Mouse (Mus musculus): ENCODE results near the gene Txnl4b. TPM values are rescaled to one million over a fixed set of nuclear protein-coding genes. Genes with fewer than 3 reads are reported as not detected.
A peak's percentile ranks its signal among the peaks of the same experiment; 100 is the strongest.

Txnl4b gene
- polyA plus RNA-seq, 1 experiment from 2014 or later: 23.6 TPM

DNA sequence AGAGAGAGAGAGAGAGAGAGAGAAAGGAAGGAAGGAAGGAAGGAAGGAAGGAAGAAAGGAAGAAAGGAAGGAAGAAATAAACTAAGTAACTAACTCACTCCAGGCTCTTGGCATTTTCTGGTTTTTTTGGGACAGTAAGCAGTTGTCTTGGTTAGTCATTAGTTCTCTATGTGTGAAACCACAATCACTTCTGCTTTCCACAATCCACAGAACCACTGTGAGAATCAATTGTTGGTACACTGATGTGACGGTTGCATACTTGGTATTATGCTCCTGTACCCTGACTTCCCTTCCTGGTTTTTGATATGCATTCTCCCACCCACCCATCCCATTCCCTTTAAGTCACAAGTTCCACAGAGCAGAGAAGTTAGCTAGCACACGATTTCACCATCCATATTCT is 1.8 kb upstream of the Txnl4b start:
- 61% methylated on average over 2 of the region's 2 CpGs for WGBS
- Histone ChIP-seq H3K9me3 (ENCODE audit: control insufficient read depth, low read length) (no peaks in the 10 kb centered on the region), H3K36me3 (ENCODE audit: control insufficient read depth, insufficient read depth, low read length) (peaks cover 33% of the 10 kb centered on the region), H3K4me1 (replicated peaks; ENCODE audit: control insufficient read depth, insufficient read depth, low read length) (peaks cover 9% of the 10 kb centered on the region), H3K27me3 (replicated peaks; ENCODE audit: control insufficient read depth, insufficient read depth, low read length) (no peaks in the 10 kb centered on the region), H3K9ac (ENCODE audit: low read depth, low read length) (no peak overlapping the region), H3K4me2 (peak overlapping the region; percentile 70), H3K4me3 (ENCODE audit: low read depth, low read length) (peak overlapping the region; percentile 97), H3K27ac (ENCODE audit: low read depth, low read length) (no peak overlapping the region)
- ATAC-seq (replicated peaks; ENCODE audit: low FRiP score) (no peak), DNase-seq (ENCODE audit: low spot score) (no peak)

DNA sequence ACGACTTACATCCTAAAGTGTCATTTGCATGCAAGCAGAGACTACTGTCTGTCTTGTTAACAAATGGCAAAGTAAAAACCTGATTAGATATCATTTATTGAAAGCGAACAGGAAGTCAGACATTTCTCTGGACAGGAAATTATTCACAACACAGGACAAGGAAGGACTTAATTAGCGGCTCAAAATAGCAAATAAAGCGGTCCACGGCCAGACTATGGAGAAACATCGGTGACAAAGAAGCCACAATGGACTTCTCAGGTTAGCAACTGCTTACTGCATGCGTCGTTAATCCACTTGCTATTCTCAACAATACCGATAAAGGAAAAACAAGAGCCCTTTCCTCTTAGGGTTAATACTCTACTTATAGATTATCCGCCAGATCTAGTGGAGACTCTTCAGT is 926 bp upstream of the Txnl4b start:
- no peaks in the 10 kb centered on the region for H3K27me3 ChIP-seq (replicated peaks; ENCODE audit: control insufficient read depth, insufficient read depth, low read length)
- peaks cover 24% of the 10 kb centered on the region for H3K36me3 ChIP-seq (ENCODE audit: control insufficient read depth, insufficient read depth, low read length)
- 3% methylated on average over 10 of the region's 10 CpGs for WGBS
- peaks cover 9% of the 10 kb centered on the region for H3K4me1 ChIP-seq (replicated peaks; ENCODE audit: control insufficient read depth, insufficient read depth, low read length)
- ATAC-seq (replicated peaks; ENCODE audit: low FRiP score) (no peak), DNase-seq (ENCODE audit: low spot score) (no peak)
- peak overlapping the region; percentile 97 for H3K4me3 ChIP-seq (ENCODE audit: low read depth, low read length)
- peak overlapping the region; percentile 90 for H3K27ac ChIP-seq (ENCODE audit: low read depth, low read length)
- peak overlapping the region; percentile 96 for H3K9ac ChIP-seq (ENCODE audit: low read depth, low read length)
- peak overlapping the region; percentile 70 for H3K4me2 ChIP-seq
- H3K9me3 ChIP-seq (ENCODE audit: control insufficient read depth, low read length): no peaks in the 10 kb centered on the region

DNA sequence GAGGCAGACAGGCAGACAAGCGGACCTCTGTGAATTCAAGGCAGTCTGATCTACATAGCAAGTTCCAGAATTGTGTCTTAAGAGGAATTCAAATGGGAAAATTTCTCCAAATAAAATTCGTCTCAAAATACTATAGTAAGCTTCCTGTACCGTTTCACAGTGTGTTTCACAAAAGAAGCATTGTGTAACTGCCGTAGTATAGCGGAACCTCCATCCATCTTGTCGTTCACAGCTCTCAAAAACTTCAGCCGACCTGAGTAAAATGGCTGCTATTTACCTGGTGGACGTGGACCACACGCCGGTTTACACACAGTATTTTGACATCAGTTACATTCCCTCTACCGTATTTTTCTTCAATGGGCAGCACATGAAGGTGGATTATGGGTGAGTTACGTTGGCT is 5.4 kb downstream of the Txnl4b start:
- Histone ChIP-seq H3K27me3 (replicated peaks; ENCODE audit: control insufficient read depth, insufficient read depth, low read length) (no peaks in the 10 kb centered on the region), H3K36me3 (ENCODE audit: control insufficient read depth, insufficient read depth, low read length) (0 out of 2 replicates have a peak, but pooled peaks cover 3% of the 10 kb centered on the region), H3K4me3 (ENCODE audit: low read depth, low read length) (no peak overlapping the region), H3K9me3 (ENCODE audit: control insufficient read depth, low read length) (no peaks in the 10 kb centered on the region), H3K9ac (ENCODE audit: low read depth, low read length) (no peak overlapping the region), H3K4me1 (replicated peaks; ENCODE audit: control insufficient read depth, insufficient read depth, low read length) (peaks cover 6% of the 10 kb centered on the region; the same call in 1 of the 2 replicates), H3K4me2 (no peak overlapping the region), H3K27ac (ENCODE audit: low read depth, low read length) (no peak overlapping the region)
- no peak for DNase-seq (ENCODE audit: low spot score)
- WGBS: 92% methylated on average over 12 of the region's 12 CpGs
- no peak for ATAC-seq (replicated peaks; ENCODE audit: low FRiP score)

DNA sequence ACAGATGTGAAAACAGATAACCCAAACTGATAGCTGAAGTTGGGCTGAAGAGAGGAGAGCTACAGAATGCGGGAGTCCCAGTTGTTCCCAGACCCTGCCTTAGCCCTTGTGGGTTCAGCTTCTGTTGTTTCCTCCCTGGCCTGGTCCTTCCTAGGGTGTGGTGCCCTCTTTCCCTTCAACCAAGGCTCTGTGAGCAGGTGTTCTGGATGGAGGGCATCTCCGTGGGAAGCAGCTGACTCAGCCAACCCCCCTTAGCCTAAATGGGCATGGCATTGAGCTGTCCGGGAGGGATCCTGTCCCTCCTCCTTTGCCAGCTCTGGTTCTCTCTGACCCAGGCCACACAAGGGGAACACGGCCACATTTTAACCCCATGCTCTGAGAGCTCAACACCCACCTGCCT is 10.6 kb downstream of the Txnl4b start:
- DNase-seq (ENCODE audit: low spot score) (no peak), ATAC-seq (replicated peaks; ENCODE audit: low FRiP score) (no peak)
- Histone ChIP-seq H3K4me2 (no peak overlapping the region), H3K27ac (ENCODE audit: low read depth, low read length) (no peak overlapping the region), H3K4me3 (ENCODE audit: low read depth, low read length) (no peak overlapping the region), H3K27me3 (replicated peaks; ENCODE audit: control insufficient read depth, insufficient read depth, low read length) (no peaks in the 10 kb centered on the region), H3K36me3 (ENCODE audit: control insufficient read depth, insufficient read depth, low read length) (no peaks in the 10 kb centered on the region), H3K4me1 (replicated peaks; ENCODE audit: control insufficient read depth, insufficient read depth, low read length) (no peaks in the 10 kb centered on the region), H3K9me3 (ENCODE audit: control insufficient read depth, low read length) (no peaks in the 10 kb centered on the region), H3K9ac (ENCODE audit: low read depth, low read length) (no peak overlapping the region)
- 75% methylated on average over 4 of the region's 4 CpGs for WGBS

DNA sequence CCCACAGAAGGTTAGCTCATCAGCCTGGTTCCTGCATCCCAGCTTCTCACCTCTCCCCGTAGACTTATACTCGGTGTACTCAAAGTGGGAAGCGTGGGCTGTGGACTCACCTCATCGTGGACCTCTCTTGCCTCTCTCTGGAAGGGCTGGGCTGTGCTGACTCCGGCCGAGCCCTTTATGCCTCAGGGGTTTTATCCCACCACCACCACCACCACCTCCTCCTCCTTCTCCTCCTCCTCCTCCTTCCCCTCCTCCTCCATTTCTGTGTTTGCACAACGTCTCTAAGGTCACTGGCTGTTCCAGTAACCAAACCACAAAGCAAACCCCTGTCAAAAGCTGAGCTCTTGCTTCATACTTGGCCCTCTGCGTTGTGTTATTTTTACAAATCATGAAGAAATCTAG is 13.2 kb downstream of the Txnl4b start, which contains the start of gene Hp:
Hp (minus strand) TSS at position 273 of the 402 bp plus-strand sequence.
- no peaks in the 10 kb centered on the region for H3K9me3 ChIP-seq (ENCODE audit: control insufficient read depth, low read length)
- no peak within 1 kb of the TSS for H3K27ac ChIP-seq (ENCODE audit: low read depth, low read length)
- 48% methylated on average over 8 of the region's 8 CpGs for WGBS
- H3K4me3 ChIP-seq (ENCODE audit: low read depth, low read length): no peak within 1 kb of the TSS
- no peak within 1 kb of the TSS for H3K4me2 ChIP-seq
- no peak for ATAC-seq (replicated peaks; ENCODE audit: low FRiP score)
- H3K9ac ChIP-seq (ENCODE audit: low read depth, low read length): no peak within 1 kb of the TSS
- no peaks in the 10 kb centered on the region for H3K4me1 ChIP-seq (replicated peaks; ENCODE audit: control insufficient read depth, insufficient read depth, low read length)
- DNase-seq (ENCODE audit: low spot score): no peak
- no peaks in the 10 kb centered on the region for H3K27me3 ChIP-seq (replicated peaks; ENCODE audit: control insufficient read depth, insufficient read depth, low read length)
- H3K36me3 ChIP-seq (ENCODE audit: control insufficient read depth, insufficient read depth, low read length): no peaks in the 10 kb centered on the region

DNA sequence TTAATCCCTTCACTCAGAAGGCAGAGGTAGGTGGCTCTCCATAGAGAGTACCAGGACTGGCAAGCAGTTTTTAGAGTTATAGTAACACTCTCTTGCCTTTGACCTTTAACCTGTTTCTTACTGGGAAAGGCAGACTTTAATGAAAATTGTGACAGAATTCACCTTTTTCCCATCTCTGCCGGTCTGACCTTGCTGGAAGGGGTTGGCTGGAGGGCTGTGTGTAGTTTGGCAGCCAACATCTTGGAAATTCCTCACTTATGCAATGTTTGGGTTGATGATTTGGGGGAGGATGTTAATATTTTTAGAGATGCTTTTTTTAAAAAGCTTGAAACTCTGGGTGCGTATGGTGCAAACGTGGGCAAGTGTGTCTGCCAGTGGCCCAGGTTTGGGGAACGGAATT is 18.6 kb downstream of the Txnl4b start:
- DNase-seq (ENCODE audit: low spot score): no peak
- Histone ChIP-seq H3K27me3 (replicated peaks; ENCODE audit: control insufficient read depth, insufficient read depth, low read length) (no peaks in the 10 kb centered on the region), H3K36me3 (ENCODE audit: control insufficient read depth, insufficient read depth, low read length) (no peaks in the 10 kb centered on the region), H3K4me1 (replicated peaks; ENCODE audit: control insufficient read depth, insufficient read depth, low read length) (no peaks in the 10 kb centered on the region), H3K27ac (ENCODE audit: low read depth, low read length) (no peak overlapping the region), H3K9me3 (ENCODE audit: control insufficient read depth, low read length) (no peaks in the 10 kb centered on the region), H3K9ac (ENCODE audit: low read depth, low read length) (no peak overlapping the region), H3K4me2 (no peak overlapping the region), H3K4me3 (ENCODE audit: low read depth, low read length) (no peak overlapping the region)
- WGBS: 76% methylated on average over 4 of the region's 4 CpGs
- ATAC-seq (replicated peaks; ENCODE audit: low FRiP score): no peak

DNA sequence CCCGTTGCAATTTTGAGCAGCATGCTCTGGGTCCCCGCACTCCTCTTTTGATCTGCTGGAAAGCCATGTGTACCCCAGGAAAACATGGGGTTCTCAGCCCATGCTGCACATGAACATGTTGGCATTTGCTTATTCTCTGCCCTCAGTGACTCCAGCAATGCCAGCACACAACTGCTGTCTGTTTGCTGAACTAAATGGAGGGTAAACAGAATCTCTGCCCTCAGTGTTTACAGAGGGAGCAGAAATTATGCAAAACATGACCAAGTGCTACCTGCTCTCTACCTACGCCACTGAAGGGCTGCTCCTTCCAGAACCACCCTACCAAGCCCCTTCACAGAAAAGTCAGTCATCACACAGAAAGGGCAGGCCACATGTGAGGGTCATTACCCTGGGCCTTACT is 19.1 kb downstream of the Txnl4b start:
- no peaks in the 10 kb centered on the region for H3K27me3 ChIP-seq (replicated peaks; ENCODE audit: control insufficient read depth, insufficient read depth, low read length)
- ATAC-seq (replicated peaks; ENCODE audit: low FRiP score): no peak
- H3K27ac ChIP-seq (ENCODE audit: low read depth, low read length): no peak overlapping the region
- no peaks in the 10 kb centered on the region for H3K4me1 ChIP-seq (replicated peaks; ENCODE audit: control insufficient read depth, insufficient read depth, low read length)
- H3K9ac ChIP-seq (ENCODE audit: low read depth, low read length): no peak overlapping the region
- no peak overlapping the region for H3K4me3 ChIP-seq (ENCODE audit: low read depth, low read length)
- DNase-seq (ENCODE audit: low spot score): no peak
- no peak overlapping the region for H3K4me2 ChIP-seq
- H3K9me3 ChIP-seq (ENCODE audit: control insufficient read depth, low read length): no peaks in the 10 kb centered on the region
- 78% methylated on average over 3 of the region's 3 CpGs for WGBS
- H3K36me3 ChIP-seq (ENCODE audit: control insufficient read depth, insufficient read depth, low read length): no peaks in the 10 kb centered on the region

DNA sequence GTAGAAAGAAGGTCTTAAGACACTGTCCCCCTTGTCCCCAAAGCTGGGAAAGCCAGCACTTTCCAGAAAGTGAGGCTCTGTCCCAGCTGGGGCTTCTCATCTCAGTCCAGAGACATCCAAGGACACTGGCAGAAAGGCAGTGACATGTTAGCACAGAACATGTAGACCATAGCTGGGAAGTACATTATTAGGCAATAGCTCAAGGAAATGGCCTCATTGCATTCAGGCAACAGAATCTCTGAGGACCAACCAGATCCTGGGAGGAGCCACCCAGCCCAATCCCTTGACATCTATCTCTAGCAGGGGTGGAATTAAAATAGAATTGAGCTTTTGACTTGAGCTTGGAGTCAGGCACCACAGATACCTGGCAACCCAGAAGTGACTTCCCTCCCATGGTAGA is 20.0 kb downstream of the Txnl4b start:
- Histone ChIP-seq H3K9ac (ENCODE audit: low read depth, low read length) (no peak overlapping the region), H3K4me1 (replicated peaks; ENCODE audit: control insufficient read depth, insufficient read depth, low read length) (no peaks in the 10 kb centered on the region), H3K36me3 (ENCODE audit: control insufficient read depth, insufficient read depth, low read length) (no peaks in the 10 kb centered on the region), H3K9me3 (ENCODE audit: control insufficient read depth, low read length) (no peaks in the 10 kb centered on the region), H3K4me2 (no peak overlapping the region), H3K4me3 (ENCODE audit: low read depth, low read length) (no peak overlapping the region), H3K27me3 (replicated peaks; ENCODE audit: control insufficient read depth, insufficient read depth, low read length) (no peaks in the 10 kb centered on the region), H3K27ac (ENCODE audit: low read depth, low read length) (no peak overlapping the region)
- no peak for ATAC-seq (replicated peaks; ENCODE audit: low FRiP score)
- DNase-seq (ENCODE audit: low spot score): no peak

DNA sequence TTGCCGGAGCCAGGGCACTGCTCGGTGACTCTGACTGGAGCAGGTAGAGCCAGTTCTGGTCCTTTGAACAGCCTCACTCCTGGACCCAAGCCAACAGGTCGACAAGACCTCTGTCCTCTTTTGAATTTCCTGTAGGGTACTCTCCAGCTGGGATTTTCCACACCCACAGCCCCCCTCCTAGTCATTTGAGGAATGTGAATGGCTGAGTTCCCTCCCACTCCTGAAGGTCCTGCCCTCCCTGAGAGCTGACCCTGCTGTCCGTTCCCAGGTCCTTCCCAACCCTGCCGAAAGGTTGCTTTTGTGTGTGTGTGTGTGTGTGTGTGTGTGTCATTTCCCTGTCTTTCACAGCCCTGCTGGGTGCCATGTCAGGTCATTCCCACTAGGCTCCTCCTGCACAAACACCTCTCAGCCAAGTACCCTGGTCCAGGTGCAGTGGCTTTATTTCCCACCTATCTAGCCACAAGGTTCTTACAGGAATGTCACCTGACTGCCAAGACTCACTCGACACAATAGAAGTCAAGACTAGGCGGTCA is 21.3 kb downstream of the Txnl4b start:
- H3K4me1 ChIP-seq (replicated peaks; ENCODE audit: control insufficient read depth, insufficient read depth, low read length): no peaks in the 10 kb centered on the region
- DNase-seq (ENCODE audit: low spot score) (no peak), ATAC-seq (replicated peaks; ENCODE audit: low FRiP score) (no peak)
- no peaks in the 10 kb centered on the region for H3K9me3 ChIP-seq (ENCODE audit: control insufficient read depth, low read length)
- 55% methylated on average over 7 of the region's 7 CpGs for WGBS
- H3K4me3 ChIP-seq (ENCODE audit: low read depth, low read length): no peak overlapping the region
- no peak overlapping the region for H3K4me2 ChIP-seq
- H3K9ac ChIP-seq (ENCODE audit: low read depth, low read length): no peak overlapping the region
- peaks cover 2% of the 10 kb centered on the region; the same call in 1 of the 2 replicates for H3K36me3 ChIP-seq (ENCODE audit: control insufficient read depth, insufficient read depth, low read length)
- H3K27ac ChIP-seq (ENCODE audit: low read depth, low read length): no peak overlapping the region
- H3K27me3 ChIP-seq (replicated peaks; ENCODE audit: control insufficient read depth, insufficient read depth, low read length): no peaks in the 10 kb centered on the region
